Mouse (Mus musculus): ENCODE measurements at regions not wholly inside any gene's neighbourhood (a gene's known extent, or its start where the extent isn't known, plus 50 kb on each side); places are given as distances from the start of the nearest gene placed in this dataset.

DNA sequence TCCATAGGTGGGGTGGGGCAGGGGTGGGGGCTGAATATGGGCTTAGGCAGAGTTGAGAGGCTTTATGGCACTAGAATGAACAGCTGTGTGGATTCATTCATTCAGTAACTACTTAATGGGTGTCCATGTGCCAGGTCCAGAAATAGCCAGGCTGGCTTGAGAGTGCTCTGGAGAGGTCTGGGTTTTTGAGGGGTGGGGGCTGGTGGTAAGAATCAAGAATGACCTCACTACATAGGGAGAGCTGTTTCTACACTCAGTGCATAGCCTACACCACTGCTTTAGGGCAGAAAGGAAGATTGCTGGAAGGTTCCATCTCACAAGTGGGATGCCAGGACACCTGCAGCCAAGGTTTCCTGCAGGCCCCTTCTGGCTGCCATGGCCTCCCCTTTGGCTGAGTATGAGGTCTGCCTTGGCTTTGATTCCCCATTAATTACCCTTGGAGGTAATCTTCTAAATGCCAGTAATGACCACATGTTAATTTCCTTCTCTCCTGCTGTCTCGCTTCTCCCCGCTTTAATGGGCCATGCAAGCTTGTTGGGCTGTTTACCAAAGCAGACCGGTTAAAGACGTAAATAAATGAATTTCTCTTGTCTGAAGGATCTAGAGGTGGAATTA, 71.7 kb upstream of the Klf4 start:
- DNase-seq, result no peak

DNA sequence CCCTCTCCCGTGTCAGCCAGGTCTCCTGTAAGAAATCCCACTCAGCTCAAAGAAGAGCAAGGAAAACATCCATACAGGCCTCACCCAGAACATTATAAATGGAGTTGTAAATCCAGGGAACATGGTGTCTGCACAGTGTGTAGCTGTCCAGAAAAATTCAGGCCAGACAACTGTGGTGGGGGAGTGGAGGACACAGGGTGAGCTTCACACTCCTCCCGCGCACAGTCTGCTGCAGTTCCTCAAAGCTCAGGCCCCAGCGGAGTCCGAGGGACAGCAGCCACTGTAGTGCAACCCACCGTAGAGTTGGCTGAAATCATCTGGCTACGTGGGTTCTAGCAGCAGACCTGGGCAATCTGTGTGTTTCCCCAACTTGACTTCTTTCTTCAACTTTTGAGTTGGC, 62.9 kb upstream of the Klf4 start:
- DNase-seq, result no peak

DNA sequence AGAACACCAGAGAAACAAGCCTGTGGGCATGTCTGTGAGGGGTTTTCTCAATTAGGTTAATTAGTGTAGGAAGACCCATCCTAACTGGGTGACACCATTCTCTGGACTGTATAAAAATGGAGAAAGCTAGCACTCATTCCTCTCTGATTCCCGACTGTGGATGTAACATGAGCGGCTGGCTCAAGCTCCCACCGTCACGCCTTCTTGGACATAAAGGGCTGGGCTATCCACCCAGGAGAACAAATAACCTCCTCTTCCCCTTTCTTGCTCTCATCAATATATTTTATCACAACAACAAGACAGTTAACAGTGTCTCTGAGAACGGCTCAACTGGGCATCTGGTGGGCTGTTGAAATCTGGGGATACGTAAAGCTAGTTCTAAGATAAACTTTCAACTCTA, 62.4 kb upstream of the Klf4 start:
- DNase-seq, result no peak

DNA sequence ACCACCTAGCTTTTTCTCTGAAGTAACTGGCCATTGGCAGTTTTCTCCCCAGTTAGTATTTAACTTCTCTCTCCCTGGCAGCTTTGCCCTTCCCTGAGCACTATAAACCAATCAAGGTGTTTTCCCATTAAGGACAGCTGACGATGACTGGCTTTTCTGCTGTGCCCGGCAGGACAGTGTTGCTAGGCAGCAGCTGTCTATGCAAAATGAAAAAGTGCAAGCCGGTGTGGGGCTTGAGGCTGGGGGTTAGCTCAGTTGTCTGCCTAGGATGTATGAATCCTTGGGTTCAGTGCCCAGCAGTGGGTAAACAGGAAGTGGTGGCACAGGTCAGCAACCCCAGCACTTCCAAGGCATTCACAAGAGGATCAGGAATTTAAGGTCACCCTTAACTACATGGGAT, 60.9 kb upstream of the Klf4 start:
- no peak for DNase-seq

DNA sequence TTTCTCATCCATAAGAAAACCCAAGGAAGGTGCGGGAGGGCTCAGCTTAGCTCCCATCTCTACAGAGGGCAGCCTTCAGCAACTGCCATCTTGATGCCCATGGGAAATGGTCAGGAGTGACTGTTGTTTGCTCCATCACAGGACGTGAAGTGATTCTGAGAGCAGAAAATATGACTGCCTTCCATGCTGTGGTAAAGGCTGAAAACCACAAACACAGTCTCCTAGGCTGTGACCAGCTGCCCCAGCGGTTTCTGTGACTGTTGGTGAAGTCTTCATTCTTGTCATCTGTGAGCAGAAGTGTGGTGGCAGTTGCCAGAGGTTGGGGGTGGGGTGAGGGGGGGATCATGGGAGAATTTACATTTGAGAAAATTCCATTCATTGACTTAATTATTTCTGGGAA, 53.9 kb upstream of the Klf4 start:
- DNase-seq, result no peak

DNA sequence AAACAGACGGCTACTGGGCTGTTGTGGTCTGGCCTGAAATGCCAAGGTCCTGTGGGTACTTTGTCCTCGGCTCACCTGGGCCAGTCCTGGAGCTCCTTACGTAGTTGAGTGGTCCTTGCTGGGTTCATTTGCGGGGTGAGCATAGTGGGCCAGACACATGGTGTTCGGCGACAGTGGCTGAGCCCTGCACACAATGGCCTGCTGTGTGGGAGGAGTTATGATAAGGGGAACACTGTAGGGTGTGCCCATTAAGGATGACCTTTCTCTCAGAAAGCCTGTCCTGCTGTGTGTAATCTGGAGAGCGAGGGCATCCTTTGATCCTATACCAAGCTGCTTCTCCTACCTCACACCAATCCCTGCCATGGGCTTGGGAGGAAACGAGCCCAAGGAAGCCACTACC, 51.3 kb upstream of the Klf4 start:
- no peak for DNase-seq

All from lung, postnatal 4 days (tissue).